Mouse (Mus musculus) frontal cortex, postnatal 10 days (tissue): ENCODE results near the gene Arhgap24.

Experiments
- DNase-seq, 2 experiments: peaks; one replicate each; pipeline ENCODE4 v3.0.0; 2022; ENCODE audit warnings: low spot score in 2 of 2, mixed read lengths in 1 of 2

Gene Arhgap24

DNA sequence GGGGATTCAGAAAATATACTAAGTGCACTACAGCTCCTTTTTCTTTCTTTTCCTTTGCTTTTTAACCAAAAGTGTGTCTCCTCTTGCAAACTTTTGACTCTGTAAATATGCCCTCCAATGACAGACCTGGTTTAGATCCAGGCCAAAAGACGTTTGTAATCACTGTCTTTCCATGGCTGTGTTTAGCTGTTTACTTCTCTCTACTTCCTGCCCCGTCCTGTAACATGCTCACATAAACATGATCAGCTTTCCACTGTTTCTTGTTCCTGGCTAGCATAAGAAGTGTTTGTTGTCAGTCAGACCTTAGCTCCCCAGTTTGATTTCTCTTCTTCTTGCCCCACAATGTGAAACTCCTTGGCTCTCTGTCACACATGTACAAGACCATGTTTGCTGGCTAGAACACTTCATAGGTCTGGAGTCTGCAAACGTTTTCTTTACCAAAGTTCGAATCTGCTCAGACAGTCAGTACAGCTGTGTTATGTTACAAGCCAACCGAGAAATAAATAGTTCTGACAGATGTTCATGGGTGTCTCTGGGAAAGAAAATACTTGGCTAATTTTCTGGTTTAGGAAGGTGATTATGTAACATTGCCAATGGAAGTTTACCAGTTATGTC lies 189.6 kb downstream of the Arhgap24 start:
- DNase-seq = no peak

DNA sequence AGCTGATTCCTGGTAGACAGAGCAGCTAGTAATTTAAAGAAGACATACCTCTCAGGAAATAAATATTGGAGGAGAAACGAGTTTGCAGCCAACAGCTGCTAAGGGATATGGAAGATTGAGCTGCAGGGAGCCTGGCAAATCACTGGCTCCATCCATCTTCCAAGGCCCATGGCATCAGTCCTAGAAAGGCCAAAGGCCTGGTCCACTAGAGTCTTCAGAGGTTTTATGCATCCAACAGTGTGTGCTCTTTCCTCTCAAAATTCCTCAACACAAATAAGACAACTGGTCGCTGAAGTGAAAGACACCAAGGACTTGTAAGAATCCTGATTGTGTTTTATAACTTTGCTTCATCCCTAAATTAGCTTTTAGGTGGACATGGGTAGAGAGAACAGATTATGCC lies 194.1 kb downstream of the Arhgap24 start:
- no peak for DNase-seq

DNA sequence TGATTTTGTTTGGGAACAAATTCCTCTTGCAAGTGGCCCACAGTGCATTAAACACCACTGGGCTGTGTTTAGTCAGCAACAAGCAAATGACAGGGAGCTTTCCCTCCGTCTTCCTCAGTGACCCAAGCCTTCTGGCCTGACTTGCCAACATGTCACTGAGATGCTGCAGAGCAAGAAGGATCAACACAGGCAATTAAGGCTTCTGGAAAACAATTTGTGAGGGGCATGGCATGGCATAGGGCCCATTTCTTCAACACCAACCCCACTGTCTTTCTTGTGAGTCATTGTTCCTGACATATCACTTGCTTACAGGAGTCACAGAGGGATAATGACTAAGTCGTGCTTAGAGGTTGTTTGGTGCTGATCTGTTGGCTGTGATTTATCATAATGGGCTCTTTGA lies 196.0 kb downstream of the Arhgap24 start:
- DNase-seq = no peak

DNA sequence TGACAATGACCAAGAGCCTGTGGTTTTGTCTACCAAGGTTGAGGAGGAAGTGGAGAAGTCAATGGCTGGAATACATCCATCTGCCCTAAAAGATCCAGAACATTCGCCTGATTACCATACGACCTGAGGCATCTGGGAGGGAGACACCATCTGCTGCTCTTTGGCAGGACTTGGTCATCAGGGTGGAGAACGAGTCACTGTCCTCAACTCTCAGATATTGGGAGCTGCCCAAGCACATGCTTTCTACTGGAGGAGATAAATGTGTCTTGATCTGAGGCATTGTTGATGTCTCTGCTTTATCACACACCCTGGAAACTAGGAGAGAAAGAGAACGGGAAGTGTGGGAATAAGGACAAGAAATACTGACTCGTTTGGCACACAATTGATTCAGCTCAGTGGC lies 206.5 kb downstream of the Arhgap24 start:
- no peak for DNase-seq

DNA sequence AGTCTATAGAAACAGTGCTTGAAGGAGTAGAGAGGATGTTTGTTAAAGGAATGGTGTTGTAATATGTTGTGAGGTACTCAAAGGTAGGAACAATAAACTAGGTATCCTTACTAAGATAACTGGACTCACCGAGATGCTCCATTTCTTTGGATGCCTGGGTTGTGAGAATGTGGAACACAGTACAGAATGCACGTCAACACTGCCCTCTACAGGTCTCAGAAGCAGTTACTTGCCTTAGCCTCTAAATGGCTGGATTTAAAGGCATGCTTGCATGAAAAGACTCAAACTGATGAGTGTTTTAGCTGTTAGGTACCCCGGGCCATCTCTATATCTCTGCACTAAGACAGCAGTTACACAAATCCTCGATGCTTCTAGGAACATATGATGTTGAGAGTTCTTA lies 211.3 kb downstream of the Arhgap24 start:
- peak; percentile 16 to 59 for DNase-seq

DNA sequence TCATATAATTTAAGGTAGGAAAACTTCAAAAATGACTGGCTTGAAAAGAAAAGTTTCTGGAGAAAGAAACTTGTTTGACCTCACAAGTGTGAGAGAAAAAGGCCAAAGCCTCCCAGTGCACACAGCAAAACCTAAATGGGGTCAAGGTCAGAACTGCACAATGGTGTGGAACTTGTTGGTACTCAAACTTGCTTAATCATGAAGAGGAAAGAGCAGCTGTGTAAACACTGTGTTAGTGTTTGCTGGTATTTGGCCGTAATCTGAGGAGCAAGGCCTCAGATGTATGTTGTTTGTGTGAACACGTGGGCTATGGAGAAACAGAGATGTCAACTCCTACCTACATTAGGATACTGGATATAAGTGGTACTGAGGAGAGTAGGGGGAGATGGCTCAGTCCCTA lies 212.0 kb downstream of the Arhgap24 start:
- no peak for DNase-seq

DNA sequence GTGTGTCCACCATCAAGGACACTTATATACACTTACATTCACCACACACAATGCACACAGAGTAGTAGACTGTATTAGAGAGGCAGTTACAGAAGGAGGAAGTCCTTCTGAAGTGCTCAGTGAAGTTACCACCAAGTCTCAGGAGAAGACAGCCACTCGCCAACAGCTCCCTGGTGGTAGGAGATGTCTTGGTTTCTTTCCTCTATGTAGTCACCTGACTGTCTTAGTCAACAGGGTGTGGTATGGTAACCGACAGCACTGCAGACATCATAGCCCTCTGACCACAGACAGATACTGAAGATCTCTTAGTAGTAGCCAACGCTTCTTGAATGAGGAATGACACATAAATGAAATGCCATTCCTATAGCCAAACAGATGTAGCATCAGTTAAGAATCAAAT lies 212.7 kb downstream of the Arhgap24 start:
- no peak for DNase-seq

DNA sequence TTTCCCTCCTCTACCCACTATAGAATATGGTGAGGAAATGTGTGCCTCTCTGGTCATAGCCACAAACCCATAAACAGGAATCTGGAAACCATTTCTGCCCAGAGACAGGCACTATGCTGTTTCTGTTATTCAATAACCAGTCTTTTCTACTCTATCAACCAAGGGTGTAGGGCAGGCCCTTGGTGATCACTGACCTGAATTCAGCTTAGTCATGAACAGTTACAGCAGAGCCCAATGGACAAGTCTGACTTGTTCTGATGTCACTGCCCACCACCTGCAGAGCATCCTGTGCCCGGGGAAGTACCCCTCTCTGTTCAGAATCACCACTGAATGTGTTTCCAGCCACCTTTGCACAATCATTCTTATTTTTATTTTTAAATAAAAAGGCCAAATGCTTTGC lies 216.6 kb downstream of the Arhgap24 start:
- no peak for DNase-seq

DNA sequence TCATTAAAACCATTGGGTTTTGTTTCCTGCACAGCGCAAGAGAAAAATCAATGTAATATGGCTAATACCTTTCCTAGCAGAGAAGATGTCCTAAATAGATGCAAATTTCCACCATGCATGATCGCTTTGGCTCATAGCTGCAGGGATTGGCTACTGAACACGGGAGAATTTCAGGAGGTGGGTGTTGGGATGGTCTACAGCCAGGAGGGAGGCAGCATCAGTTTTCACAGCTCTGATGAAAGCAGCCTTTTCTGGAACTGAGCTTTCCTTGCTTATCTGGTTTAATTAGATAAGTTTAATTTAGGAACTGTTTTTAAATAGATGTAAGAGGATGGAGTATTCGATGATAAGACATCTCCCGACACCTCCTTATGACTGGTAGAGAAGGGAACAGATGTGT lies 217.2 kb downstream of the Arhgap24 start:
- DNase-seq = no peak

DNA sequence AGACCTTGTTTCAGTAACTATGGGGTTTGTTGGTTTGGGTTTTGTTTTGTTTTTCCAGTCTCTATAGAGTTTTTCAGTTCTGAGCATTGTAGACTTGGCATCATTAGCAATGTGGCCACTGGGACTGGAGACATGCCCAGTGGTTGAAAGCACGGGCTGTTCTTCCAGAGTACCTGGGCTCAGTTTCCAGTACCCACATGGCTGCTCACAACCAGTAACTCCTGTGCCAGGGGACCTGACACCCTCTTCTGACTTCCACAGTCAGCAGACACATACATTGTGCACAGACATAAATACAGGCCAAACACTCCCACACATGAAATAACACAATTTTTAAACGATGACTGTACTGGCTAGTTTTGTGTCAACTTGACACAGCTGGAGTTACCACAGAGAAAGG lies 217.7 kb downstream of the Arhgap24 start:
- DNase-seq = no peak

DNA sequence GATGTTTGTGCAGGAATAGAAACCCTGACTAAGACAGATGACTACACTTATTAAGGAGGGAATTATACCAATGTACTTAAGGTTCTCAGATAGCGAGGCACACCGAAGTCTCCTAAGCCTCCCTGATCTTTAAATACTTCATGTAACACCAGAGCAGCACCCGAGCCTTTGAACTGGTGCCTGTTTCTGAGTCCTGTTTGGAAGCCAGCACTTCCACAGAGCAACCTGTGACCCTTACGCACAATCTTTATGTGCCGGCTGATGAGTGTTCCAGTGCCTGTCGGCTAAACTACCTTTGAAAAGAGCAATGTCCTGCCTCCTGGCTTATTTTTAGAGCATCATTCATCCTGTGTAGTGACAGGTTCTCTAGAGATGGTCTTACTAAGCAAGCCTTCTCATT lies 221.4 kb downstream of the Arhgap24 start:
- DNase-seq = no peak

DNA sequence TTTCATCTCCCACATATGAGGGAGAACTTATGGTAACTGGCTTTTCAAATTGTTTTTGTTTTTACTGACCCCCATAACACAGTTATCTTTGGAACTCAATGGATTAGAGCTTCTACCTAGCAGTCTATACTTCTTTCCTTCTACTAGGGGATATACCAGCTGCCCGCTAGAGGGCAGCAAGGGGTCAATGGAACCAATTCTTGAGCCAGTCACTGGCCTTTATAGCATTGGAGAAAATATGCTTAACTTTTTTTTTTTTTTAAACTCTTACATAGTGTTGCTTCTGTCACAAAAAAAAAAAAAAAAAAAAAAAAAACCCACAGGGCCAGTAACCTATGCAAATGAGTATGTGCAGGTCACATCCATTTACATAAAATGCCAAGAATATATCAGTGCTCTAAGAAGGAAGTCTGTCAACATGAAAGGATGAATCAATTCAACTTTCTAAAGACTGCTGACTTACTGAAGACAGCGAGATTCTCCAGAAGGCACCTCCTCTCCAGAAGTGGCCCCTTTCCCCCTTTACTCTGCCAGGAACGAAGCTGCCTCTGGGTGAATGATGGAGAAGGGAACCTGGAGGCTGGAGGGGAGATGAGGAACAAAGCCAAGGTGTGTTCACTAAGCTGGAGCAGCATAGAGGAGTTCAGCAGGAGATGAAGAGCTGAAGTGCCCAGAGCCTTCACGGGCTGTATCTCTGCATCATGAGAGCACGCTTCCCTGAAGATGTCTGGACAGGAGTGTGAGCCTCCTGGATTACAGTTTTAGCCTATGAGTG lies 222.3 kb downstream of the Arhgap24 start:
- peak; percentile 17 to 69 for DNase-seq

DNA sequence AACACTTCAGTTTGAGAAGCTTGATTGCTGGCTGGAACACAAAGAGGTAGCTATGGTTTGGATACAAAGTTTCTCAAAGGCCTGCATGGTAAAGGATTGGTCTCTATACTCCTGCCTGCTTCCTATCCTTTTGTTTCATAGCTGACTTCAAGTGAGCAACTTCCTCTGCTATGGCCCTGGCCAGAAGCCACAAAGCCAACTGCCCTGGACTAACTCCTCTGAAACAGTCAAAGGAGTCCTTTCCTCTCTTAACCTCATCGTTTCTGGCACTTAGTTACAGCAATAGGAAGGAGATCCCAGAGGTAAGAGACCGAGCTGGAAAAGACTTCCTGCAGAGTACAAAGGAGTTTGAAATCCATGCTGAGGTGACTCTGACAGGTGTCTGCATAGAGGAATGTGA lies 224.0 kb downstream of the Arhgap24 start:
- DNase-seq = no peak

DNA sequence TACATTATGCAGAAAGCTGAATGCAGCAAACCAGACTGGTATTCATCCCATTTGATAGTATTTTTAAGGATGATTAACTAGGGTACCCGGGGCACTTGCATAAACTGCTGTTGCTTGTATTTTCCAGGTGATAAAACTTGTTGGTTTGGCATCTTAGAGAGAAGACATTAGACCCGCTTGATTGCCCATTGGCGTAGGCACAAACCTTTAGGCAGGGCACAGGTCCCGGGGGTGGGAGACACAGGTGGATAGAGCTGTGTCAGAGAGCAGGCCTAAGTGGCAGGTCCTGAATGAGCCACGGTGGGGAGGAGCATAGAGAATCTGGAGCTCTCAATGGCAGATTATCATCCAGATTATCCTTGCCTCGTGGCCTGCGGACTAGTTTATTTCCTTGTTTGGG lies 229.1 kb downstream of the Arhgap24 start:
- no peak for DNase-seq

DNA sequence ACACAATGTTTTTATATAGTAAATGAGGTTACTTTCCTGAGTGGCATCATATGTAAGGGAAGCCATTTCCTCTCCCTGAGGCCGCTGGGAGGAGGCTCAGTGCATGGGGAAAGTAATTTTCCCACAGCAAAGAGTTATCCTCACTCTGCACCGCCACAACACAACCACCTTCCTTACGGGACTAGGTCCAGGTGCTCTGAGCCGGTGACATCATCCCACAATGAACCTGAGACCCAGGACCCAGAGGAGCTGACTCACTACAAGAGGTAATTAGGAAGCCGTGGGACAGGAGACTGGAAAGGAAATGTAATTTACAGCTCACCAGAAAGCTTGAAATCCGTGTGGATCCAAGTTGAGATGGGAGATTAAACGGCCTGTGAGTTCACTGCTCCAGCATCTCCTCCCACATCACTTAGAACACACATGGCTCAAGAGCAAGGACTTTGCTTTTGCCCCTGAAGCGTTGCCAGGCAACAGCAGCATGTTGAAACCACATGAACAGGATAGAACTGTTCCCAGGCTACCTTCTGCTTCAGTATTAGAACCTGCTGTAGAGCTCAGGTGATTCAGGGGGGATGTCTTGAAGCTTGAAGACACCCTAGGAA lies 238.3 kb downstream of the Arhgap24 start:
- no peak for DNase-seq

DNA sequence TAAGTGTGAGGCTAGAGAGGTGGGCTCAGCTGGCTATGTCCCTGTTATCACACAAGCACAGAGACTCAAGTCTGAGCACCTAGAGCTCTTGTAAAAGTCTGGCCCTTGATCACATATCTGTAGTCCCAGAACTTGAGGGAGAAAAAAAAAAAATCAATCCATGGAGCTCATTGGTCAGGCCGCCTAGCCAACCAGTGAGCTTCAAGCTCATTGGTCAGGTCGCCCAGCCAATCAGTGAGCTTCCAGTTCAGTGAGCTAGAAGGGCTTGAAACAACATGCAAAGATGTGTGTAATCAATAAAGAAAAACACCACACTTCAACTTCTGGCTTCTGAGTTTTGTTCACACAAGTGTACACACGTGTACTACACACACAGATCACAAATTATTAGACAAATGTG lies 242.4 kb downstream of the Arhgap24 start:
- no peak for DNase-seq

DNA sequence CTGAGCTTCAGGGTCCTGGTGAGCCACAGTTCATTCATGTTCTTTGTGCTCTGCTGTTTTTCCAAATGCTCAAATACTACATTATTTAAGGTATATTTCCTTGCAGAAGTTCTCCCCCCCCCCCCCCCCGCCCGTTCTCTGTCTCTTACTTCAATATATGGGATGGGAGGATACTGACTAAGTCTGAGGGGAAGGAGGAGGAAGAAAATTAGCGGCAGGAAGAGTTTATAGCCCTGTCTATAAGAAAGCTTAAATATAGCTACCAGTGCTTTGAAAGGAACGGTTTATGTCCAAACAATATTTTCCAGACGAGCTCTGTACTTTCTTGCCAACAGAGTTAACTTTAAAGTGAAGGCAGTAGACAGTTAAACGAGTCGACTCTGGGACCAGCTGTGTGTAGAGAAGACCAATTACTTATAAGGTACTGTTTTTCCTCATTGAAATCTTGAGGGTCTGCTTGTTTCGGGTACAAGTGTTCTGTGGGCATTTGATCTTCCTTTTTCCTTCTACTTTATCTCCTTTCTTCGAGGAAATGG lies 243.7 kb downstream of the Arhgap24 start:
- DNase-seq = no peak

DNA sequence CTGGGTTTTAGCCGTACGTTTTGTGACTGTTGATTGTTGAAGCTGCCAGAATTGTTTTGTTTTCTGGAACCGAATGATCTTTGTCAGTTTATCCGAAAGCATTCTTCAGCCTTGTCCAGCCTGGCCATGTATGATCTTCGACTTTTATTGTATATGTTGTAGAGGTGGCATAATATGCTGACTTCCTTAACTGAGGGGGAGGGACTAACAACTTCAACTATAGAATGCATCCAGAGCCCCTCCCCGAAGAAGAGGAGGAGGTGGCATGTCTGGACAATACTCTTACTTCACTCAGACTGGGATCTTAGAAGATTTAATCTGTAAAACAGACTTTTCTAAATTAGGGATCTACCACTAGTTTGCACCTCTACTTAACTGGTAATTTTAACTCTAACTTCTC lies 244.2 kb downstream of the Arhgap24 start:
- no peak for DNase-seq

DNA sequence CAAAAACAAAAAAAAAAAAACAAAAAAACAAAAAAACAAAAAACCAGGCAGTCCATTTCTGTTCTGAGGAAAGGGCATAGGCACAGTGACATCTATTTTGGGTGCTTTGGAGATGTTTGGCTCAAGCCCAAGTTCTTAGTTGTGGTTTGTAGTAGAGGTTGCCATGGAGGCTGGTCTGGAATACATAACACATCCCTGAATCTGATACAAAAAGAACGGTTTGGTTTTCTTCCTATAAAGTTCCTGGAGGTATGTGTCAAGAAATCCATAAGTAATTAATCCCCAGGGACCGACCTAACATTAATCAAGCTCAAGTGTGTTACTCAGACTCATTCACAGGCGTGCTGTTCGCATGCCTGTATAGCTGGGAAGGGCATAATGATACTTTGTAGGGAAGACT lies 245.8 kb downstream of the Arhgap24 start:
- DNase-seq = no peak

DNA sequence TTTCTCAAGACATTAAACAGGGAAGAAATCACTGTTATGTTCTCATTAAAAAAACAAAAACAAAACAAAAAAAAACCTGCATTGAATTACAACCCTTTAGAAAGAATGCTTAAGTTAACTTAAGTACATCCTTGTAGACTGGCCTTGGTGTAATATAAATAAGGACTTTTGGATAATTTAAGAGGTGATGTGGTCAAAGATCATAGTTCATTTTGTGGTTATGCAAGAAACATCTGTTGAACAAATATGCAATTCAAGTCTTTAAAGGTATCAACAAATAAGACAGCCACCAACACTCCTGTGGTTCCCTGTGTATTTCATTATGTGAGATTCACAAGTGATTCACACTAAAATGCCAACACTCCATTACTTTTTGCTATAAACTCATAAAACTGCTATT lies 247.3 kb downstream of the Arhgap24 start:
- DNase-seq = no peak

DNA sequence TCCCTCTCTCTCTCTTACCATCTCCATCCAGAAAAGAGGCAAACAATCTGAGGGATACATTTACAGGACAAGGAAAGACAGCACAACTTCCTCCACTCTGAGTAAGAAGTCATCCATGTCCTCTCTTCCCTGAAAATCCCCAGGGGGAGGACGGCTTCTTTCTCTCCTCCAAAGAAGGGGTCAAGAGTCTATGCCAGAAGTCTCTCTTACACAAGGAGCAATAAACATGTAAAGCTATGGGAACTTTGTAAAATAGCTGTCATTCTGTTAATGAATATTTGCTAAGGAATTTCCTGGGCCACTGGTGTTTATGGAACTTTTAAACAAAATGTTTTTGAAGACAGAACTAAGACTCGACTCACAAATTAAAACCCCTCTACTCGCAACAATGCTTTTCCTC lies 248.3 kb downstream of the Arhgap24 start:
- DNase-seq = no peak

DNA sequence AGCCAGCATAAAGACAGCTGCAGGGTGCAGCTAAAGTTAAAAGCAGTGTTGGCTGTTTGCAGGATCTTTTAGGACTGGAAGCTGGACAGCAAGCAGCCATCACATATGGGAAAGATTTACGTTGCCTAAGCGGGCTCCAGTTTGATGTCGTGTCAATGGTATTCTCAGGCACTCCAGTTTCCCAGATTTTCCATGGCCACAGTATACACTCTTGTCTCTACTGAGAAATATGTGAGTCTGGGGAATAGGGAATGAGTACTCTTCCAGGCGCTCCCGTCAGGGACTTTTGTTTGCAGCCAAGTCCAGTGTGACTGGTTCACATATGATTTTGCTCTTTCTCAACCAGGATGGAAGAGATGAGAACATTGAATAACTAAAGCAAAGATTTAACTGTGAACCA lies 254.9 kb downstream of the Arhgap24 start:
- DNase-seq = no peak
